Mouse (Mus musculus): Measurements from ENCODE around the gene Gpr21. TPM values are rescaled to one million over a fixed set of nuclear protein-coding genes. Genes with fewer than 3 reads are reported as not detected.
"Not testable (repeated sequence)": the region's sequence is repeated elsewhere in the genome, so short reads cannot be mapped to it uniquely, and the experiment has no call there.

The Gpr21 gene
- 1 to 10 TPM in 1 of 2 experiments, under 1 TPM in 1; 0.33 to 3.1 TPM for polyA plus RNA-seq (2017; shearing (Covaris generic))

- ATAC-seq, result no peak
Measured at GRCm38 (mm10) chr2:37516030-37516710, at the start of gene Gpr21. Gpr21 (plus strand) TSS chr2:37516332.

- no peak for ATAC-seq
Measured at GRCm38 (mm10) chr2:37479559-37479958, 36.6 kb upstream of the Gpr21 start.

DNA sequence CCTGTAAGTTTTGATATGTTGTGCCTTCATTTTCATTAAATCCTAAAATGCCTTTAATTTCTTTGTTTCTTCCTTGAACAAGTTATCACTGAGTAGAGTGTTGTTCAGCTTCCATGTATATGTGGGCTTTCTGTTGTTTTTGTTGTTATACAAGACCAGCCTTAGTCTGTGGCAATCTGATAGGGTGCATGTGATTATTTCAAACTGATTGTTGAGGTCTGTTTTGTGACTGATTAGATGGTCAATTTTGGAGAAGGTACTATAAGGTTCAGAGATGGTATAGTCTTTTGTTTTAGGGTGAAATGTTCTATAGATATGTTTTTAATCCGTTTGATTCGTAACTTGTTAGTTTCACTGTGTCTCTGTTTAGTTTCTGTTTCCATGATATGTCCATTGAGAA, 36.1 kb upstream of the Gpr21 start:
- ATAC-seq, result no peak

DNA sequence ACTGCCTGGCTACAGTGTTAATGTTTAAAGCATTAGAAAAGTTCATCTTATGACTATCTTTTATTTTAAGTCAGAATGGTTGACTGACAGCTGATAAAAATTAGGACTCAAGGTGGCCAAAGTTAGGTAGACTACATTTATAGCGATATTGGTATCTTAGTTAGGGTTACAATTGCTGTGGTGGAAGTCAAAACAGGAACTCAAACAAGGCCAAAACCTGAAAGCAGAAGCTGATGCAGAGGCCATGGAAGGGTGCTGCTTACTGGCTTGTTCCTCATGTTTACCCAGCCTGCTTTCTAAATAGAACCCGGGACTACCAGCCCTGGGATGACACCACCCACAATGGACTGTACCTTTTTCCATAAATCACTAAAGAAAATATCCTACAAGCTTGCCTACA, 32.0 kb upstream of the Gpr21 start:
- no peak for ATAC-seq

GRCm38 (mm10) chr2:37485370-37485769, 30.8 kb upstream of the Gpr21 start:
- no peak for ATAC-seq

DNA sequence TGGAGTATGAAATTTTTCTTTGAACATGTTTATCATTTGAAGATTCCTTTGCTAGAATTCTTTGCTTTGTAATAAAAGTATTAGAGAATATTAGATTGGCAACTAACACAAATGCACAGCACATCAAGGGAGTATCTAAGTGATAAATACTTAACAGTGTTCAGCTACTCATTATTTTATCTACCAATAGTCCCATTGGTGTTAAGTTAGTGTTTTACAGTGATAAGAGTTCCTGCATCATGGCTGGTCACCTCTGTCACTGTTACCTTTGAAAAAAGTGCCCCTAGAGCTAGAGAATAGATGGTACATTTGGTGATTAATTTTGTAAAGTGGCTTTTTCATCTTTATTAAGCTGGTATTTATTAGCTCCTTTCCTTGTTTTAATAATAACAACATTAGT, 29.7 kb upstream of the Gpr21 start:
- no peak for ATAC-seq

DNA sequence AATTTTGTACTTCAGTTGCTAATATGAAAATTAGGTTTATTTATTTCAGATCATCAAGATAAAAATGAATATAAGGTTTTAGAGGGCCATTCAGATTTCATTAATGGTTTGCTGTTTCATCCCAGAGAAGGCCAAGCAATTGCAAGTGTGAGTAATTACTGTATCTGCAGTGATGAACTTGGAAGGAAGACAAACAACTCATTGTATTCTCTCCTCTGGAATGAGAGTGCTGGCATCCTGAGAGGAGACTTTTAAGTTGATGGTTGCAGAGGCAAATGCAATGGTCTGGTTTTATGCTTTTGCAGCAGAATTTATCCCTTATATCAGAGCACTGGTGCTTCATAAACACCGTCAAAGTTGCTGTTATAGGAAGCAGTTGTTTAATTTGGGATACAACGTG, 27.2 kb upstream of the Gpr21 start:
- no peak for ATAC-seq

DNA sequence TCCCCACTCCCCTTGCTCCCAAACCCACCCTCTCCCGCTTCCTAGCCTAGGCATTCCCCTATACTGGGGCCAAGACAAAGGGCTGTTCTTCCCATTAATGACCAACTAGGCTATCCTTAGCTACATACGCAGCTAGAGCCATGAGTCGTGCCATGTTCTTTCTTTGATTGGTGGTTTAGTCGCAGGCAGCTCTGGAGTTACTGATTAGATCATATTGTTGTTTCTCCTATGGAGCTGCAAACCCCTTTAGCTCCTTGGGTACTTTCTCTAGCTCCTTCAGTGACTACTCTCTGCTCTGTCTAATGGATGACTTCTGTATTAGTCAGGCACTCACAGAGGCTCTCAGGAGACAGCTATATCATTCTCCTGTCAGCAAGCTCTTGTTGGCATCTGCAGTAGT, 18.8 kb upstream of the Gpr21 start:
- no peak for ATAC-seq

DNA sequence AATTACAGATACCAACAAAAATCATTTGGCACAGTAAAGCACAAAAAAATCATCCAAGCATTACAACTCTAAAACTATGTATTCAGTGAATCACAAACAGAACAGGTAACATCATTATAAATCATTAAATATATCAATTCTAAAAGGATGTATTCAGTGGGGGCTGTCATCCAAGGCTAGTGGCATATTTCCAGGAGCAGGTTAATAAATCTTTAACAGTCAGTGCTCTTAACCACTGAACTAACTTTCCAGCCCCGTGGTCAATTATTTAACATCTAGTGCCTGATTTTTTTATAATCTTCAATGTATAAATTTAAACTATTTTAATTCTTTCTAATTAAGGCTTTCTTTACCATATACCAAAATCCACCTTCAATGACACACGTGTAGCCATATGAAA, 10.3 kb upstream of the Gpr21 start:
- ATAC-seq, result not testable (repeated sequence)

DNA sequence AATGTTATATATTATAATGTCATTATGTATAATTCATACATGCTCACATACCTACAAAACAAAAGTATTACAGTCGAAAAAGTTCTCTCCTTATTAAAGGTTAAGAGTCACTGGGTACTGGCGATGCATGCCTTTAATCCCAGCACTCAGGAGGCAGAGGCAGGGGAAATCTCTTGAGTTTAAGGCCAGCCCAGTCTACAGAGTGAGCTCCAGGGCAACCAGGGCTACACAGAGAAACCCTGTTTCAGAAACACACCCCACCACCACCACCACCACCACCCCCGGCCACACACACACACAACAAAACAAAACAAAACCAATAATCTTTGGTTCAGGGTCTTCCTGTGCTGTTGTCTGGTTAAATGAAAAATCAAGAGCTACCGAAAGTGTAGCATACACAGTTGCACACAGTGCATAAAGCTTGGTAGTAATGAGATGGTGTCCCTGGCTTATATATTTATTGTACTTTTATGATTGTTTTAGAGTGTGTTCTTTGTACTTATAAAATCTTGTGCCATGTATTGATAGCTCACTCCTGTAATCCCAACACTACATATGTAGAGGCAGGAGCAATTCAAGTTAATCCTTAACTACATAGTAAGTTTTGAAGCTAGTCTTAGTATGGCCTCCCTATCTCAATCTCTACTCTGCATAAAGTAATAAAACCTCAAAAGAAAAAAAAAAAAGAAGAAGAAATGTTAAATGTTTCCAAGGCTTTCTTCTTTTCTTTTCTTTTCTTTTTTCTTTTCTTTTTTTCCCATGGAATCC, 4.8 kb upstream of the Gpr21 start:
- no peak for ATAC-seq

- ATAC-seq, result no peak
Measured at GRCm38 (mm10) chr2:37516922-37517462, 860 bp downstream of the Gpr21 start.

- ATAC-seq, result no peak
Measured at GRCm38 (mm10) chr2:37518561-37519285, 2.6 kb downstream of the Gpr21 start.

GRCm38 (mm10) chr2:37519286-37519640, 3.1 kb downstream of the Gpr21 start:
- ATAC-seq, result no peak

- ATAC-seq, result no peak
Measured at GRCm38 (mm10) chr2:37527587-37527986, 11.5 kb downstream of the Gpr21 start.

DNA sequence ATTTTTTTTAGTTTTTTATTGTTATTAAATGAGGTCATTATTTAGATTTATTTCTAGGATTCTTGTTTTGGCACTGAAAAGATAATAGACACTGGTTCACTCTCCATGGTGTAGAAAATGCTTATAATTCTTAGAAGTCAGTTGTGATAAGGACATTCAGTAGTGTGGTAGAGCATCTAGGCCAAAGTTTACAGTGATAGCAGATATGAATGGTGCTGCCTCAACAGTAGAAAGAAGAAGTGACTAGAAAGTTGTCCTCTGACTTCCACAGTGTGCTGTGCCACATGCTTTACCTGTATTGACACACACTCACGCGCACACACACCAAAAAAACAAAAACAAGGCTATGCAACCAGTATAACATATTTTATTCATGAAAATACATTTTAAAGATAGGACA, 13.3 kb downstream of the Gpr21 start:
- no peak for ATAC-seq

DNA sequence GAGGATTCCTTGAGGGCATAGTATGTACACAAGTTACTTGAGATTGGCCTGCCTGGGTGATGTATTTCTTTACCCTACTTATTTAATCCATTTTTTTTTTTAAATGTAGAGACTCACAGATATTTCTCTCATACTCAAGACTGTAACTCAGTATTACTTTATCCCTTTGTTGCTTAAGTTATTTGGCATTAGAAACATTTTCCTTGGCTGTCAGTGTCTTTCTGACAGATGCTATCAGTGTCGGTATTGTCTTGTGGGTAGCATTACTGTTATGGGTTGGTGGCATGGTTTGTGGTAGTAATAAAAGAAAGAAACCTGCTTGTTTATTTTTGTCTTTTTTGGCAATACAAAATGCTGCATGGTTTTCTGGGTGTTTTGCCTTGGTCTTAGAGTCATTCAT, 14.6 kb downstream of the Gpr21 start:
- no peak for ATAC-seq

- no peak for ATAC-seq
Measured at GRCm38 (mm10) chr2:37531639-37532038, 15.5 kb downstream of the Gpr21 start.

- no peak for ATAC-seq
Measured at GRCm38 (mm10) chr2:37549346-37550012, 33.3 kb downstream of the Gpr21 start.

GRCm38 (mm10) chr2:37556366-37556765, 40.2 kb downstream of the Gpr21 start:
- ATAC-seq, result no peak

DNA sequence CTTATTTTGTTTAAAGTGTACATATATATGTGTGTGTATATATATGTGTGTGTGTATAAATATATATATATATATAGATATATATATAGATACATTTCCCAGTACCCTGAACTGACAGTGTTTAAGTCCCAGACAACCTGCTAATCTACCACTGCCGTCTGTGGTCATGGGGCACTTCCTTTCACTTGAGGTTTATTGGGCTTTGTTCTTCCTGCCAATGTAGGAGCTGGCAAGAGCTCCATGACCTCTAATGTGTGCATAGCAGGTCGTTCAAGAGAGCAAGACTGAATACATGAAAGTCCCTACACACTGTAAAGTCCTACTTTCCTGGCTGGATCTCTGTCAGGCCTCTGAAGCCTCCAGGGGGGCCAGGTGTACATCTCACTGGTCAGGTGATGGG, 49.4 kb downstream of the Gpr21 start:
- ATAC-seq, result peak; percentile 78

- ATAC-seq, result peak; percentile 22
Measured at GRCm38 (mm10) chr2:37566035-37566434, 49.9 kb downstream of the Gpr21 start.

GRCm38 (mm10) chr2:37569888-37570287, 53.8 kb downstream of the Gpr21 start:
- no peak for ATAC-seq

All from activated CD4-positive, CD25-positive, alpha-beta regulatory T cell, adult 4 months (primary cell).